Mouse (Mus musculus) MEL-GATA-1-ER (cell line): ENCODE data around the gene Mcm5.

Experiments
- DNase-seq: peaks from one replicate; pipeline ENCODE4 v3.0.0-alpha.2; 2012; ENCODE audit warnings: low read depth; ENCODE audit errors: extremely low read depth

Mcm5 gene

DNA sequence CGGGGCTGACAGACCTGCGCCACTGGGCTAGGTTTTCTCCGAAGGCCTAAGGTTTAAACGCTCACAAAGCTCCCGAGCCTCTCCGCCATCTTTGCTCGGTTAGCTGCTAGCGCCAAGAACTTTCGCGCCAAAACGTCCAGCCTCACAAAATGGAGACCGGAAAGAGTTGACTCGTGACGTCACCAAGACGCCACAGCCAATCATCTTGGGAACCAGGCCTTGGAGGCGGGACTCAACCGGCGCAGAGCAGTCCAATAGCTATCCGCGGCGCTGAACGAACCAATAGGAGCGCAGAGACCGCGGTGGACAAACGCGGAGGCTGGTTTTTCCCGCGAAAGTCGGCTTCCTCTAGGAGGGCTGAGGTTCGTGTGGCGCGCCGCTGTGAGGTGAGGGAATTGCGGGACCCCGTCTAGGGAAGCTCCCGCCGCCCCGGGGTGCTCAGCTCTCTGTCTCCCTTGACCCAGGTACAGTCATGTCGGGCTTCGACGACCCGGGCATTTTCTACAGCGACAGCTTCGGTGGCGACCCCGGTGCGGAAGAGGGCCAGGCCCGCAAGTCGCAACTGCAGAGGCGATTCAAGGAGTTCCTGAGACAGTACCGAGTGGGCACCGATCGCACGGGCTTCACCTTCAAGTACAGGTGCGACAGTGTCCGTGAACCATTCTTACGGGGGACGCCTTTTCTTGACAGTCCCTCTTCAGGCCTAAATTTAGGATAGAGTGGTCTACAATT, at the start of gene Mcm5:
TSS of gene Mcm5 (plus strand) at position 334 of the 732 bp plus-strand sequence.
- peak; percentile 96 for DNase-seq

DNA sequence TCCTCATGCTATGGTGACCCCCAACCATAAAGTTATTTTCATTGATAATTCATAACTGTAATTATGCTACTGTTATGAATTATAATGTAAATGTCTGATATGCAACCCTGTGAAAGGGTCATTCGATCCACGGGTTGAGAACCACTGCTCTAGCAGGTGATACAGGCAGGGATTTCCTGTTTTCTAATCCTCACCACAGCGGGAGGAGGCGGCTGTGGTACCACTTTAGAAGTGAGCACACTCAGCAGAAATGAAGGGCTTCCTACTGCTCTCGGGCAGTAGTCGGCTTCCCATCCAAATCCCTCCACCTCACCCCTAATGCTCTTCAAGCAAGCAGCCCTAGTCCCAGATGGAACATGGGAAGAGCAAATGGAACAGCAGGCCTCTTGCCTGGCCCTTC, 49.3 kb upstream of the Mcm5 start:
- DNase-seq: no peak

DNA sequence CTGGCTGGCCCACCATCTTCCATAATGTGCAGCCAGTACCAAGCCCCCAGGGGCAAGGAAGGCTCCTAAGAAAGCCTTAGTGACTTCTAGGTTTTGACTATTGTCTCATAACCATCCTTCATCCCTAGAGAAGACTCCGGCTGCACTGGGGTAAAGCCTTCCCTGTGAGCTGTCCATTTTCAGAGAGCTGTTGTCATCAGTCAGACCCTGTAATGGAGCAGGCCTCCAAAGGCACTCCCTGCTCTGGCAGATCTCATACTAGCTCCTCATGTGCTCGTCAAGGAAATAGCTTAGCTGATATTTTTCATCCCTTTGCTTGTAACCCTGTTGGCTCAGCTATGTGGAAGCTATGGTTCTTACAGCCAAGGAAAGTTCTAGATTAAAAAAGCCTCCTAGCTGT, 48.6 kb upstream of the Mcm5 start:
- no peak for DNase-seq

DNA sequence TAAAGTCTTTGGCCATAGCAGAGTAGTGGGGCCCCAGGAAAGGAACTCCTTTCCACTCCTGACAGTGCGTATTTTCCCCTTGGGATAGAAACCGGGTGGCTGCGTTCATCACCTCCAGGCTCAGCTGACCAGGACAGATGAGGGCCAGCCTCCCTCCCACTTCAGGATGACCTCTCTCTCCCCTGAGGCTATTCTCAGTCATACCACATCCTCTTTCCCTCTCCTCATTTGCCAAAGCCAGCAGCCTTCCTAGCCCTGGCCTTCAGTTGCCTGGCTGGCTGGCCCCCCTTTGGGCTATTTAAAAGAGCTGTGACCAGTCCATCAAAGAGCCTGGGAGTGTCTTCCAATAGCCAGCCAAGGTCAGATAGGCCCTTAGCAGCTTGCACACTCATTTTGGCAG, 46.1 kb upstream of the Mcm5 start:
- no peak for DNase-seq

DNA sequence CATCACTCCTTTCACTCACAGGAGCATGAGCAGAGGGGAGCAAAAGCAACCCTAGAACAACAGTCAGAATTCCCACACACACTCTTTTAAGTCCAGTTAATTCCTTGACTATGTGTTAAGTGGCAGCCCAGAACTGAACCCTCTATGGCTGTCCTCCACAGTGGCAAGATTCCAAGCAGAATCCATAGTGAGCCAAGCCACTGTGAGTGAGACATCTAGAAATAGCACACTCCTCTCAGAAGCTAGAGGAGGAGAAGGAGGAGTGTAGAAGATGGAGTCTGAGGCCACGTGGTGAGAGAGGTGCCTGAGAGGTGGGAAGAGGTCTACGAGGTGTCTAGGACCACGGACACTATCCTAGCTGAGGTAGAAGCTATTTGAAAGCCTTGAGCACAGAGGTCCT, 44.6 kb upstream of the Mcm5 start:
- DNase-seq: no peak

GRCm38 (mm10) chr8:75067287-75067686, 42.1 kb upstream of the Mcm5 start:
- no peak for DNase-seq

DNA sequence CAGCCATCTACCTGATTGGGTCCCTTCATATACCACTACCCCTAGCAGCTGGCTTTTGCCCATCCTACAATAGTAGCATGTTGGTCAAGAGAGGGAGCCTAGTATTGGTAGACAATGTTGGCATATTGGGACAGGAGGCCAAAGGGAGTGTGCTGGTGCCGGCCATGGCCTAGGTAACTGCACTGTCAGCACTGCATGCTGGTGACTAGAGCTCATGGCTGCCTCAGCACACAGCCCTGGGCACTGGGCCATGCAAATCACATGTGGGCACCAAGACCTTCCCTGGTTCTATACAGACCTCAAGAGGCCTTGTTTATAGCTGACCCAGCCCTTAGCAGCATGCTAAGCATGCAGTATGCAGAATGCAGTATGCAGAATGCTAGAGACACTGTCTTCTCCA, 39.1 kb upstream of the Mcm5 start:
- no peak for DNase-seq

- peak; percentile 60 for DNase-seq
Observed at GRCm38 (mm10) chr8:75071627-75072346, 37.6 kb upstream of the Mcm5 start.

GRCm38 (mm10) chr8:75074876-75075275, 34.5 kb upstream of the Mcm5 start:
- no peak for DNase-seq

GRCm38 (mm10) chr8:75078215-75078614, 31.2 kb upstream of the Mcm5 start:
- DNase-seq: no peak

DNA sequence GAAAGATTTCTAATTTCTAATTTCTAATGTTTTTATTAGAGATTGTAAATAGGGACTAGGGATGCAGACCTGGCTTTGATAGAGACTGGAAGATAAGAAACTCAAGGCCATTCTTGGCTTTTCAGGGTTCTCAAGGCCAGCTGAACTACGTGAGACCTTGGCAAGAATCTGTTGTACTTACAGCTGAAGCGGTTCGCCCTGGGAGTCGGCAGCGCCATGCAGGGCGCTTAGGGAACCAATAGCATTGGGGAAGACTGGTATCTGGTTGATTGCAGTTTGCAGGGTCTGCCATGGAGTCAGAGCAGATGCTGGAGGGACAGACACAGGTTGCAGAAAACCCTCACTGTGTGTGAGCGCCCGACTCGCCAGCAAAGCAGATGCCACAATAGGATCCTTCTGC, 30.5 kb upstream of the Mcm5 start:
- DNase-seq: no peak

DNA sequence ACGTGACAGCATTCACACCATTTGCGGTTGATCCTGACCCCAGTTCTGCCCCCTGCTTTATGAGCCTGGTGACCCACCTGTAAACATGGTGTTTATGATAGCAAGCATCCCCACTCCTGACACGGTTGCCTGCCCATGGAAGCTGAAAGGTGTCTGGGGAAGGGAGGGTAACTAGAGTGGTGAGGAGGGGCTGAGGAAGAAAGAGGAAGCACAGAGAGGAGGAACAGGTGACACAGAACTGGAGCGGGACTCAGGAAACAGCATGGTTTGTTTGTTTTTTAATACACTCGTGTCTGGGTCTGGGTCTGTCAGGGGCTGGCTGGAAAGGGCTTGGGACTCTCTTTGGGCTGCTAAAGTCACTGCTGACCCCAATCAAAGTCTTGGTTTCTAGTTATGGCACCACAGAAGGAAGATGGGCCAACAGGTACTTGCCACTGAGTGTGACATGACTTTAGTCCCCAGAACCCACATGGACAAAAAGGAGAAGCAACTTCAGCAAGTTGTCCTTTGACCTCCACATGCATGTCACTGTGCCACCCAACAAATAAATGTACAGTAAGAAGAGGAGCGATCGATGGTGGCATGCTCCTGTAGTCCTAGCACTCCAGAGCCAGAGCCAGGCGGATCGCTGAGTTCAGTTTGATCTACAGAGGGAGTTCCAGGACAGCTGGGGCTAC, 27.9 kb upstream of the Mcm5 start:
- DNase-seq: no peak

DNA sequence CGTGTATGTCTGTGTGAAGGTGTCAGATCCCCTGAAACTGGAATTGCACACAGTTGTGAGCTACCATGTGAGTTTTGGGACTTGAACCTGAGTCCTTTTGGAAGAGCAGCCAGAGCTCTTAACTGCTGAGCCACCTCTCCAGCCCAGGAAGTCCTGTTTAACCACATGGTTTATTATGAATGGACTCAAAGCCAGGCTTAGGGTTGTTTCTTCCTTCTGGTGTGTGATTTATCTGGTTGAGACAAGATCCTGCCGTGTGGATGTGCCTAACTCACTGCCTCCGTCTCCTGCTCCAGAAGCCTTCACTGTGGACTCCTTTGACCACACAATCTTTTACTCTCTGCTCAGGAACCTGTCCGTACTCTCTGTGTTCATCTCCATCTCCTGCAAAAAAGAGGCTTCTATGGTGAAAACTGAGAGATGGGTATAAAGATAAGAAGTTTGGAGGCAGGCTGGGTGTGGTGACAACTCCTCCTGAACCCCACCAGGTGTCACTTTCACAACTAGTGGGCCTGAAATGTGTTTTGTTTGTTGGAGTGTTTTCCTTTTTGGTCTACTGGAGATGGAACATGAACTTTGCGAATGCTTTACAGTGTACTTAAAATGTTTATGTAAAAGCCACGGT, 27.1 kb upstream of the Mcm5 start:
- no peak for DNase-seq

DNA sequence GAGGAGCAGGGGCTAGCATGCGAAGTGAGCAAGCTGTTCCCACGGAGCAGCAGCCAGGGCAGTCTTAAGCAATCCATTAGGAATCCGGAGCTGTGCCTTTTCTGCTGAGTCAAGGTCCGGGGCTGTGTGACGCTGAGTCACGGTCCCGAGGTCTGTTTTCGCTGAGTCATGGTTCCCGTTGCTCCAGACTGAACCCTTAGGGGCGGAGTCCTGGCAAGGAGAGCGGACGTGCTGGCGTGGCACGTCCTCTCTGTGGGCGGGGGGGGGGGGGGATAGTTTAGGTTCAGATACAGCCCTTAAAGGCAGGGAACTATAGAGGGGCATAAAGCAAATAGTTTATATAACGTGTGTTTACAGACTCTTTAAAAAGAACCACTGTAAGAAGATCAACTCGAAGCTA, 25.5 kb upstream of the Mcm5 start:
- peak; percentile 94 for DNase-seq

- DNase-seq: no peak
Observed at GRCm38 (mm10) chr8:75084382-75085064, 24.8 kb upstream of the Mcm5 start.

DNA sequence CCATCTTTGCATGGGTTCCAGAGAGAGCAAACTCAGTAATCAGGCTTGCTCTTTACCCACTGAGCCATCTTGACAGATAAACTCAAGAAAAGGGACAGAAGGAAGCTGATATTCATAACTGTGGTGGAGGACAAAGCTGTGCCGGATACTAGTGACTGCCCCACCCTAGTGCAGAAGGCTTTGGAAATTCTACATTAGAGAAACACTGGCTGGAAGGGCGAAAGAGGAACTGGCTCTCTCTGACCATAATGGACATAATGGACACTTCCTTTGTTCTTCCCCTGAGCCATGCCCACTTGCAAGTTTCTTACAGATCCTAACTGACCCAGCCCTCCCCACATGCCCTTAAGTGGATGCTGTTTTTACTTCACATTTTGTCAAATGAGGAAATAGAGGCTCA, 23.4 kb upstream of the Mcm5 start:
- peak; percentile 46 for DNase-seq

- no peak for DNase-seq
Observed at GRCm38 (mm10) chr8:75087127-75087526, 22.2 kb upstream of the Mcm5 start.

DNA sequence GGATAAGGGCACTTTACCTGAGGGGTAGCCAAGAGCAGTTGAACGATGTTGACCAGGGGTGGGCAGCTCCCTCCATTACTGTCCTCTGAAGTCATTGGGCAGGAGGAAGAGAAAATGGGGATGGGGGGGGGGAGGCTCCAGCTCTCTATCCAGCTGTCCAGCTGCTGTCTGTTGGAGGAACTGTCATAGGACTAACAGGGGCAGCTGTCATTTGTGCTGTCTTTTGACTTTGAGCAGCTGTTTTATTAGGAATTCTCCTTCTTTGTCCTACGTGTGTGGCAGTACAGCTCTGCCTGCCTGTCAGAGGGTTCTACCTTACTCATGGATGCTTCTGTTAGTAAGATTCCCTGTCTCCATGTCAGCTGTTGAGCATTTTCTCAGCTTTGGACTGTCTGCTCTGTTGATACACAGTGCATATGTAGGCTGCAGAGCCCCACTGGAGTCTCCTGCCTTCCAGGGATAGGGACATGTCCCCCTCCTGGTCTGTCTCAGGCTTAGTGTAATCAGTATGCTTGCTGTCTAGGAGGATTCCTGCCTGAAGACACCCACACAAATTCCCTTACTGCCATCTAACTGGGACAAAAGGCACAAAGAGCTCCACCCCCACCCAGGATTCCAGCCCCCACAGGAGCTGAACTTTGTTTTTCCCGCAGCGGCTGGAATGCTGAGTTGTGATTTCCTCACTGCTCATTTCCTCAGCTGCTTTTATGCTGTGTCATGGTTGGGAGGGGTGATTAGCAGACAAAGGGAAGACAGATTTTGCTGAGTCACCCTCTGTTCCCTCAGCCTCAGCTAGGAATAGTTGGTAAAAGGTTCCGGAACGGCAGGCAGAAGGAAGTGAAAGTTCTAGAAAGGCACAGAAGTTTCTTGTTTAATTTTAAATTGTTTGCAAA, 20.1 kb upstream of the Mcm5 start:
- DNase-seq: peak; percentile 76

DNA sequence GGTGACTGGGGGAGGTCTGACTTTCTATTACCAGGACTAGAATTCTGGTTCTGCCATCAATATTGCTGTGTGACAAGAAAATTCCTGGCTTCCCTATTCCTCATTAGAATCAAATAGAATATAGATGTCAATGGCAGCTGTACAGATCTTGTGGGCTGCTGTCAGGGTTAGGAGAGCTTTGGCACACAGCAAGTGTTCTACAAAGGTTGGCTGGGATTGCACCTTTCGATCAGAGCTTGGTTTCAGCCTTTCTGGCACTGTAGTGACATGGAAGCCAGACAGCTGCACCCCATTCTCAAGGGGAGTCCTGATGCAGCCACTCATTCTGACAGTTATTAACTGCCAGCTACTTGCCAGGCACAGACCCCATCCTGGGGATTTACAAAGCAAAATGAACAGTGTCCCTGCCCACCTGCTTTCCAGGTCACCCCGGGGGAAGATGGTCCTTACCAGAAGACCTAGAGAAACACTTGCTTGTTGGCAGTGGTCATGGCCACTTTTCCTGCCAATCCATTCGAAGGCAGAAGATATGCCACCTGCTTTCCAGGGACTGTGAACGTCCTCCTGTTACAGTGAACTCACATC, 18.5 kb upstream of the Mcm5 start:
- no peak for DNase-seq
